Mouse (Mus musculus) urinary bladder, adult 2 months (tissue): ENCODE measurements around the gene Rerg. TPM values are rescaled to one million over a fixed set of nuclear protein-coding genes. Genes with fewer than 3 reads are reported as not detected.

Experiments used
- DNase-seq: peaks from one replicate; pipeline ENCODE4 v3.0.0; 2022; ENCODE audit warnings: low spot score
- polyA plus RNA-seq: library from polyadenylated mRNA; depleted of rRNA; stranded (reverse); fragments of >200 nt; gene quantifications from 2 replicates; pipeline ENCODE4 v1.2.3, GENCODE M21; 2012; rRNA removed

The Rerg gene
- polyA plus RNA-seq = 33.0 and 38.2 TPM in 2 replicates

DNA sequence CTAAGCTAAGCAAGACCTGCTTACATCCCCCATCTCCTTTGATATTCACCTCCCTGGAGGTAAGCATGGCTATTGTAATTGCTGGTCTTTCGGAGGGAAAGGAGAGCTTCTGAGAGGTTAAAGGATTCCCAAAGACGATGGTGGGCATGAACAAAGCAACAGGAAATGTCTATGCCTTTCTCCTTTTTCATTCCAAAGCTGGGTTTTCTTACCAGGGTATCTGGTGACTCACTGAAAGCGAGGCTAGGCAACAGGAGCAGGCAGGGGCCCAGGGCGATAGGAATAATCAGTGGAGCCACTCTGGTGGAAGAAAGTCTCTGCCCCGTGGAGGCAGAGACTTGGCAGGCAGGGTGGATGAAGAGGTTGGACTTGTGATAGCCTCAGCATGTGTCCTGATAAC lies at the start of gene Rerg:
Gene Rerg, minus strand, starts transcription at position 272 of the 400 bp plus-strand sequence.
- DNase-seq = no peak

GRCm38 (mm10) chr6:137217841-137218463 lies 47.7 kb upstream of the Rerg start:
- DNase-seq = no peak

DNA sequence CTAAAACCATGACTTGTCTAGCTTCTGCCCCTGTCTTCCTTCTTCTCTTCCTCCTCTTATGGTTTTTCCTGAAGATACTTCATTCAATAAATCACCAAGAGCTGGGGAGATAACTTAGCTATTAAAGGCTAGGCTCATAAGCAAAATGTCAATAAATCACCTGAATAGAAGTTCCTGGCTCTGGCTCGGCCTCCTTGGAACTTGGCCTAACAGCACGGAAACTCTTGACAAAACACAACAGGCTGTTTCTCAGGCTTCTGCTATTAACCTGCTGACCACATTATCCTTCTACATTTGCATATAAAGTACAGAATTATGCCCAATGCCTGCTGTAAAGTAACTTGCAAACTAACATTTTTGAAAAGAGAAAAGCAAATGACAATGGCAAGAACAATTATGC lies 41.1 kb upstream of the Rerg start:
- DNase-seq = no peak

- no peak for DNase-seq
Measured at GRCm38 (mm10) chr6:137210991-137211390, 40.7 kb upstream of the Rerg start.

GRCm38 (mm10) chr6:137209992-137210391 lies 39.7 kb upstream of the Rerg start:
- DNase-seq = no peak

- DNase-seq = no peak
Measured at GRCm38 (mm10) chr6:137207126-137207525, 36.8 kb upstream of the Rerg start.

GRCm38 (mm10) chr6:137205662-137206400 lies 35.5 kb upstream of the Rerg start:
- DNase-seq = no peak

GRCm38 (mm10) chr6:137202661-137203060 lies 32.4 kb upstream of the Rerg start:
- no peak for DNase-seq

DNA sequence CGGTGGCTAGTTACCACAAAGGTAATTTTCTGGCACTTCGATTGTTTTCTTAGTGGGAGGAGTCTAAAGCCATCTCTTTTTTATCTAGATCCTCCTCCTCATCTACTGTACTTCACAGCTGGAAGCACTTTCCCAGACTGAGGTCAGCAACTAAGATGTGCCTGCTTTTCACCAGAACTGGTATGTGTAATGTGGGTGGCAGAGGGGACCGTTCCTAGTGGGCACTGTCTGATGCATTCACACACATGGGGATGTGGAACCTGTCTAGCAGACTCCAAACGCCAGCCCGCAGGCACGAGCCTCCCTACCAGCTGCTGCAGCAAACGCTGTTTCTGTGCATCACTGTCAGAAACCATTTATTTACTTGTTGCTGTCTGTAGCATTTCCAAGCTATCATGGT lies 31.3 kb upstream of the Rerg start:
- DNase-seq = no peak

- DNase-seq = no peak
Measured at GRCm38 (mm10) chr6:137201166-137201565, 30.9 kb upstream of the Rerg start.

DNA sequence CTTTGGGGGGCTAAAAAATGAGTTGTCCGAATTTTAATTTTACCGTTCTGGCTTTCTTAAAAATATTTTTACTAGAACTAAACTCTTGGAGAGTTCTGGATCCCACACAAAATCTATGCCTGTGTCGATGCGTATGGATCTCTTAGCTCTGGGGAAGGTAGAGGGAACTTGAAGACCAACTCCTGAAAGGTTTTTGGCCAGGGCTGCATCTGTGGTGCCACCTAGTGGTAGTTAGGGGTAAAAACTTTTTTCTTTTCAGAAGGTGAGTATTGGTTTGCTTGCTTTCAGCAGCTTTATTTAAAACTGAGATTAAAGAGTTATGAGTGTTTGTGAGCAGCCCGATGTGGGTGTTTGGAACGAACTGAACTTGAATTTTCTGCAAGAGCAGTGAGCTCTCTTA lies 21.8 kb upstream of the Rerg start:
- no peak for DNase-seq

DNA sequence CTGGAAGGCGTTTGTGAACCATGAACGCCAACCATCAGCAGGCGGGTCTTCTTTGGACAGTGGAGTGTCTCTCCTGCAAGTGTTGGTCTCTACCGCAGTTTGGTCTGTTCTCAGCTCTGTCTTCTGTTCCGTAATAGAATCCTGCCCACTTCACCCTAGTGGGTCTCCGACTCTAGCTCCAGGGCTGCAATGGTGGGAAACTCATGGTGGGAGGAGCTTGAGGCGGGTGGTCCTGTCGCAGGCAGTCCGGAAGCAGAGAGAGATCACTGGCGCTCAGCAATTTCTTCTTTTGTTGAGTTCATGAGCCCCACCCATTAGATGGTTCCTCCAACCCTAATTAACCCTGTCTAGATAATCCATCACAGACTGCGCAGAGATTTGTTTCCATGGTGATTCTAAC lies 20.7 kb upstream of the Rerg start:
- DNase-seq = no peak

DNA sequence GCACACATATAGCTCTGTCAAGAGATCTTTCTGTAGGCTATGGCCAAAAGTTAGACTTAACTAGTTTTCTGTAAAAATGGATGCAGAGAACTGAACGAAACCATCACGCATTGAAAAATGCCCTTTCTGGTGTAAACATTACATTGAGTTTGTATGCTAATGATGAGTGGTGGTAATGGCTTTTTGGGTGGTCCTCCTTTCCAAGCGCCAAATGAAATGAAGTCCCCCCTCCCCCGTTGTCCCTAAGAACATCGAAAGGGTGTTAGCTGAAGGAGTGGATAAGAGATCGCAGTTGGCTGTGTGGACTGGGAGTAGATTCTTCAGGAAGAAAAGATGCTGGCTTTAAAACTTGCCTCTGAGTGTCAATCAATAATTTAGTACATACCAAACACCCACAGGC lies 20.3 kb upstream of the Rerg start:
- DNase-seq = no peak

DNA sequence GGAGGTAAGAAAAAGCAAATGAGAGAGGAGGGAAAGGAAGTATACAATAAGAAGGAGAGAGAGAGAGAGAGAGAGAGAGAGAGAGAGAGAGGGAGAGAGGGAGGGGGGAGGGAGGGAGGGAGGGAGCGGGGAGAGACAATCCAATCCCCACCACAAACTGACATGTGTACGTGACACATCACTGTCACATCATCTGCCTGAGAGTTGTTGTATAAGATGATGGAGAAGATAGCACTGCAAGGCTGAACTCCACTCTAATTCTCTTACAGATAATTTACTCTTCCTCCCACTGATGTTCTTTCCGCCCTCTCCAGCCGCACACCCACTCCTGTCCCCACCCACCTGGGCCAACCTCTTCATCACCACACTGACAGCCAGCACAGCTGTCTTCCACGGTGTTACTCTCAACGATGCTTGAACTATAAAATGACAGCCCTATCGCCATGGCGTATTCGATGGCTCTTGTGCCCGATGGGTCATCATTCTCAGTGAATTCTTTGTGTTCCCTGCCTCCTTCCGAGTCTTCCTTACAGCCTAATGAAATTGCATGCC lies 18.2 kb upstream of the Rerg start:
- no peak for DNase-seq

- DNase-seq = no peak
Measured at GRCm38 (mm10) chr6:137187426-137187825, 17.1 kb upstream of the Rerg start.

DNA sequence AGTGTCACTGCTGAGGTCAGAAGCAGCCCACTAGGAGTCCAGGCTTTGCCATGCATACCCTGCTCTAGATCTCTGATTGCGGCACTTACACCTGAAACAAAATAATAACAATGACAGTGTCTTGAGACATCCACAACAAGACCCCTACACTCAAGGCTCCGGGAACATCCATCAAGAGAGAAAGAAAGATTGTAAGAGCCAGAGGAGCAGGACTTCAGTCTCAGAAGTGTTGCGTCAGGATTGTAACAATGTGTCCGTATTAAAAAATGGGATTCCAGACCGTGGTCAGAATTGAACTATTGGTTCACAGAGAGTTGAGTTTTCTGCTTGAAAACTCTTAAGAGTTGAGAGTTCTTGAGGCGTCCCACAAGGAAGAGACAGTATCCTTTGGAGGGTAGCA lies 10.3 kb upstream of the Rerg start:
- DNase-seq = no peak

- DNase-seq = no peak
Measured at GRCm38 (mm10) chr6:137180115-137180514, 9.8 kb upstream of the Rerg start.

- DNase-seq = no peak
Measured at GRCm38 (mm10) chr6:137179026-137179425, 8.7 kb upstream of the Rerg start.

- DNase-seq = no peak
Measured at GRCm38 (mm10) chr6:137170646-137171045, 349 bp upstream of the Rerg start.

DNA sequence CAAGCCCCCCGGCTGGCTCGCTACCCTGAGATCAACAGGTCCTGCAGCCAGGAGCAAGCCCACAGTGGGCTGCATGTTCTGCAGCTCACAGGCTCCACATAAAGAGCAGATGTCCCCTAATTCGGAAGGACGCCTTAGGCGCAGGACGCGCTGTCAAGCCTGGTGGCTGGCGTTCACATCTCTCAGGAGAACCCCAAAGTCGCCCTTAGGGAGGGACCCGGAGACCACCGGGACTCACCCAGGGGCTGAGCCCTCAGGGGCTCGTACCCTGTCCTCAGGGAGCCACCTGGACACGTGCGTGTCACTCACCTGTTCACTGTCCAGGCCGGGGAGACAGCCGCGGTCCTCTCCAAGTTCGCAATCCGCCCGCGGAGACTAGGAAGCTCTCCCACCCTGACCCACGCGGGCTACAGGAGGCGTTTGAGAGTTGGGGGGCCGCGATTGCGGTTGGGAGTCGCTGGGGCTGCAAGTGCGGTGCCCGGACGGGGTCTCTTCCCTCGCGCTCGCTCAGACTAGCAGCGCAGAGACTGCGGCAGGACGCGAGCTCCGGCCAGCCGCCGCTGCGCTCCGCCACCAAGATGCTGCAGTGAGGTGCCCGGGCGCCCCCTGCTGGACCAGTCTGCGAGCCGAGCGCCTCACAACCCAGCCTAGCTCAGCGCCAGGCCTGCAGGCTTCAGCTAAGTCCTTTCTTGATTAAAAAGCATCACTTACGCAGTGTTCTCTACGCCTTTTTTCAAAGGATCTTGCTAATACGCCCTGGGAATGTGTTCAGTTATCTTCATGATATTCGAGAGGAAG lies 927 bp downstream of the Rerg start:
- DNase-seq = peak; percentile 90

DNA sequence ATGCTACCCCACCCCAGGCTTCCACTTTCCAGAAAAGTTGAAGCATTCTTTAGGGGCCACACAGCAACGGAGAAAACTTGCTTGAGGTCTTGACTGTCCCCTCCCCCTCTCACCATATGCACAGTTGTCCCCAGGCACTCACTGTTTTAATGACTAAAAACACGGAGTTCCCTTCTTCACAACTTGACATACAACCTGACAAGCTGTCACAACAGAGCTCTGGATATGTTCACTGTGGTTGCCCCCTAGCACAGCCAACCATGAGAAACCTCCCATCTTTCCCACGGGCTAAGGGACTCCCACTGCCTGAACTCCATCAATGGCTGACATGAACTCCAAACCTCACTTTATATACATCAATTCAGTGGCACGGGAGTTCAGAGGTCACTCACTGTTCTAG lies 3.5 kb downstream of the Rerg start:
- DNase-seq = no peak

DNA sequence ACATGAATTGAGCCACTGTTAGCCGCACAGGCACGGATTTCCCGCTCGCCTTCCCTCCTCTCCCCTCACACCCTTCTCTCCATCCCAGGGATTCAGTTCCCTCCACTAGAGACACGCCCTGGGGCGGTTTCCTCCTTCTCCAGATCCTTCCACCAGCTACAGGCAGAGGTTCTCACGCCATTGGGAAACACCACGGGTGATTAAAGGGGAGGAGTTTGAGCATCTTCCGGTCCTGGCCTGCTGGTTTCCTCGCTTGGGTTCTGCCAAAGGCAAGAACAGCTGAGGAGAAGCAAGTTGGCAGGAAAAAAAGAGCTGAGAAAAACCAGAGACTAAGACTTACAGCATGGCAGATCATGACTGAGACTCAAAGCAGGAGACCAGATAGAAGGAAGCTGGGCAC lies 6.7 kb downstream of the Rerg start:
- no peak for DNase-seq

DNA sequence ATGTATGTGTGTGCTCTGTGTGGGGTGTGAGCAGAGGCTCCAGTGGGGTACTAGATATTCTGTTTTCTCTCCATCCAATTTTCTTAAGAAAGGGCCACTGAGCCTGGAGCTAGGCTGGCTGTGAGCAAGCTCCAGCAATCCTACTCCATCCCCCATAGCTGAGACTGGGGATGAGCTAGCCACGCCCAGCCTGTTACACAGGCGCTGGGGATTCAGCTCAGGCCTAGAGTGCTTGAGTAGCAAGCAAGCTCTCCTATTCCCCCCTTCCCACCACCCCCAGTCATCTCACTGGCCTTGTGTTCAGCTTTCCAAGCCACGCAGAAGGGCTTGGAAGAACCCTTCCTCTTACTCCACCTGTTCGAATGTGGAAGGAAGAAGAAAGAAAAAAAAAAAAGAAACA lies 7.2 kb downstream of the Rerg start:
- no peak for DNase-seq
